Mouse (Mus musculus) midbrain, postnatal 0 days (tissue): ENCODE results near the gene Gosr1. TPM values are rescaled to one million over a fixed set of nuclear protein-coding genes. Genes with fewer than 3 reads are reported as not detected.

ENCODE experiments used
- ATAC-seq: fragments of 200-750 bp; cut with Nextera tagmentation; 2 replicates; pipeline ENCODE4 v1.8.0; 2017; ENCODE audit warnings: moderate number of reproducible peaks, mild to moderate bottlenecking, moderate TSS enrichment, moderate library complexity; ENCODE audit not compliant: low FRiP score
- DNase-seq: peaks from one replicate; pipeline ENCODE4 v3.0.0-alpha.2; 2015; ENCODE audit warnings: low spot score
- H3K27ac ChIP-seq: fragments of 300-500 bp; sonication (generic); 2 replicates; pipeline ENCODE4 v1.5.1; 2014; ENCODE audit warnings: low read depth, mild to moderate bottlenecking, low read length, mixed read lengths
- H3K27me3 ChIP-seq: fragments of 300-500 bp; sonication (generic); 2 replicates; pipeline ENCODE4 v1.6.1; 2014; ENCODE audit warnings: low read length, control low read depth, mixed read lengths; ENCODE audit not compliant: insufficient read depth
- H3K36me3 ChIP-seq: fragments of 300-500 bp; sonication (generic); 2 replicates; pipeline ENCODE4 v1.6.1; 2014; ENCODE audit warnings: low read length, control low read depth, mixed read lengths; ENCODE audit not compliant: insufficient read depth
- H3K4me1 ChIP-seq: fragments of 300-500 bp; sonication (generic); 2 replicates; pipeline ENCODE4 v1.6.1; 2014; ENCODE audit warnings: mild to moderate bottlenecking, control low read depth, antibody characterized with exemption, low read length, mixed read lengths; ENCODE audit not compliant: insufficient read depth
- H3K4me2 ChIP-seq: fragments of 300-500 bp; sonication (generic); 2 replicates; pipeline ENCODE4 v1.6.1; 2014; ENCODE audit warnings: low read depth, mild to moderate bottlenecking, low read length, mixed read lengths; ENCODE audit not compliant: poor library complexity, severe bottlenecking
- H3K4me3 ChIP-seq: fragments of 300-500 bp; sonication (generic); 2 replicates; pipeline ENCODE4 v1.5.1; 2014; ENCODE audit warnings: low read depth, mild to moderate bottlenecking, low read length, moderate library complexity
- H3K9ac ChIP-seq: fragments of 300-500 bp; sonication (generic); replicated peaks from 2 replicates; pipeline ENCODE4 v1.6.1; 2014; ENCODE audit warnings: mild to moderate bottlenecking, low read length, moderate library complexity, mixed read lengths; ENCODE audit not compliant: poor library complexity, severe bottlenecking
- H3K9me3 ChIP-seq: fragments of 300-500 bp; sonication (generic); 2 replicates; pipeline ENCODE4 v1.6.1; 2016; ENCODE audit warnings: low read length, control low read depth
- CTCF ChIP-seq: IDR thresholded peaks from 2 replicates; pipeline ENCODE4 v1.5.1; 2016; ENCODE audit warnings: antibody characterized with exemption, mild to moderate bottlenecking
- WGBS: fragments of 180-500 bp; shearing (Covaris S2); extraction: QIAGEN DNeasy Blood & Tissue Kit; methylation state at CpG from one replicate; pipeline ENCODE4 v1.1.7; 2014; 5-methylcytosine and 5-hydroxymethylcytosine counted together
- polyA plus RNA-seq: library from polyadenylated mRNA; unstranded; fragments of >200 nt; fragmentation: Nextera tagmentation; extraction: Ambion mirVana; gene quantifications from 2 replicates; pipeline ENCODE4 v1.2.1, GENCODE M21; 2015
- total RNA-seq: library from RNA; depleted of rRNA; stranded (reverse); fragments of >200 nt; gene quantifications from 2 replicates; pipeline ENCODE4 v1.2.3, GENCODE M21; 2014; rRNA removed

The Gosr1 gene
- total RNA-seq (30.3 and 30.5 TPM in 2 replicates), polyA plus RNA-seq (23.4 and 26.2 TPM in 2 replicates)

GRCm38 (mm10) chr11:76763053-76763740 is at the start of gene Gosr1:
Gosr1 (minus strand) TSS chr11:76763579.
- Histone ChIP-seq H3K9me3 (no peaks in the 10 kb centered on the region), H3K4me3 (peak within 1 kb of the TSS; percentile 92), H3K4me1 (no peaks in the 10 kb centered on the region), H3K27ac (peak within 1 kb of the TSS; percentile 90), H3K27me3 (no peaks in the 10 kb centered on the region), H3K9ac (peak within 1 kb of the TSS; percentile 91), H3K36me3 (peaks cover 2% of the 10 kb centered on the region; the same call in 1 of the 2 replicates), H3K4me2 (peak within 1 kb of the TSS; percentile 66)
- DNase-seq (peak; percentile 99), ATAC-seq (peak; percentile 95)
- under 1% methylated on average over 28 of the region's 28 CpGs for WGBS
- TF ChIP-seq CTCF, result peak; percentile 98

- Histone ChIP-seq H3K4me3 (no peak overlapping the region), H3K36me3 (peaks cover 28% of the 10 kb centered on the region), H3K27me3 (no peaks in the 10 kb centered on the region), H3K27ac (no peak overlapping the region), H3K9me3 (no peaks in the 10 kb centered on the region), H3K9ac (no peak overlapping the region), H3K4me1 (no peaks in the 10 kb centered on the region), H3K4me2 (no peak overlapping the region)
- WGBS, result 88% methylated on average over 9 of the region's 9 CpGs
- TF ChIP-seq CTCF, result peak; percentile 52
- DNase-seq (peak; percentile 8), ATAC-seq (no peak)
These were observed 47.5 kb upstream of the Gosr1 start for GRCm38 (mm10) chr11:76810706-76811495.

GRCm38 (mm10) chr11:76809450-76809849 is 46.1 kb upstream of the Gosr1 start:
- ATAC-seq (no peak), DNase-seq (peak; percentile 10)
- no peak overlapping the region for H3K4me3 ChIP-seq
- H3K9ac ChIP-seq, result no peak overlapping the region
- no peaks in the 10 kb centered on the region for H3K9me3 ChIP-seq
- WGBS, result 54% methylated on average over 3 of the region's 3 CpGs
- H3K4me2 ChIP-seq, result no peak overlapping the region
- no peaks in the 10 kb centered on the region for H3K27me3 ChIP-seq
- TF ChIP-seq CTCF, result no peak
- no peaks in the 10 kb centered on the region for H3K4me1 ChIP-seq
- no peak overlapping the region for H3K27ac ChIP-seq
- H3K36me3 ChIP-seq, result peaks cover 35% of the 10 kb centered on the region

- H3K4me3 ChIP-seq, result no peak overlapping the region
- H3K4me1 ChIP-seq, result no peaks in the 10 kb centered on the region
- ATAC-seq (no peak), DNase-seq (no peak)
- TF ChIP-seq CTCF, result no peak
- no peak overlapping the region for H3K4me2 ChIP-seq
- no peak overlapping the region for H3K9ac ChIP-seq
- 91% methylated on average over 7 of the region's 7 CpGs for WGBS
- peaks cover 39% of the 10 kb centered on the region for H3K36me3 ChIP-seq
- no peaks in the 10 kb centered on the region for H3K27me3 ChIP-seq
- no peaks in the 10 kb centered on the region for H3K9me3 ChIP-seq
- H3K27ac ChIP-seq, result no peak overlapping the region
These were observed 45.2 kb upstream of the Gosr1 start for GRCm38 (mm10) chr11:76808550-76808949.

- Histone ChIP-seq H3K27ac (no peak overlapping the region), H3K9ac (no peak overlapping the region), H3K4me2 (no peak overlapping the region), H3K4me3 (no peak overlapping the region), H3K27me3 (no peaks in the 10 kb centered on the region), H3K36me3 (peaks cover 38% of the 10 kb centered on the region), H3K4me1 (no peaks in the 10 kb centered on the region), H3K9me3 (no peaks in the 10 kb centered on the region)
- WGBS, result 98% methylated on average over 3 of the region's 3 CpGs
- no peak for TF ChIP-seq CTCF
- no peak for DNase-seq
- no peak for ATAC-seq
These were observed 43.8 kb upstream of the Gosr1 start for GRCm38 (mm10) chr11:76807007-76807679.
